Mouse (Mus musculus) kidney, embryonic 15.5 days (tissue): ENCODE data around the gene Efna5. TPM values are rescaled to one million over a fixed set of nuclear protein-coding genes. Genes with fewer than 3 reads are reported as not detected.

Experiments
- ATAC-seq: fragments of 200-750 bp; cut with Nextera tagmentation; replicated peaks from 2 replicates; pipeline ENCODE4 v1.8.0; 2017; ENCODE audit warnings: moderate TSS enrichment; ENCODE audit not compliant: low FRiP score
- H3K27ac ChIP-seq: fragments of 300-500 bp; sonication (generic); 2 replicates; pipeline ENCODE4 v1.5.1; 2015; ENCODE audit warnings: mild to moderate bottlenecking, inconsistent platforms
- H3K27me3 ChIP-seq: fragments of 300-500 bp; sonication (generic); 2 replicates; pipeline ENCODE4 v1.6.1; 2015; ENCODE audit warnings: inconsistent platforms
- H3K36me3 ChIP-seq: fragments of 300-500 bp; sonication (generic); 2 replicates; pipeline ENCODE4 v1.6.1; 2015; ENCODE audit warnings: inconsistent platforms
- H3K4me1 ChIP-seq: fragments of 300-500 bp; sonication (generic); 2 replicates; pipeline ENCODE4 v1.6.1; 2015; ENCODE audit warnings: inconsistent platforms
- H3K4me2 ChIP-seq: fragments of 300-500 bp; sonication (generic); 2 replicates; pipeline ENCODE4 v1.6.1; 2015; ENCODE audit warnings: moderate library complexity, mild to moderate bottlenecking, inconsistent platforms
- H3K4me3 ChIP-seq: fragments of 300-500 bp; sonication (generic); replicated peaks from 2 replicates; pipeline ENCODE4 v1.5.1; 2015; ENCODE audit warnings: mild to moderate bottlenecking, inconsistent platforms
- H3K9ac ChIP-seq: fragments of 300-500 bp; sonication (generic); 2 replicates; pipeline ENCODE4 v1.6.1; 2015; ENCODE audit warnings: mild to moderate bottlenecking, inconsistent platforms
- H3K9me3 ChIP-seq: fragments of 300-500 bp; sonication (generic); replicated peaks from 2 replicates; pipeline ENCODE4 v1.6.1; 2016; ENCODE audit warnings: inconsistent platforms
- WGBS: fragments of 180-500 bp; shearing (Covaris S2); methylation state at CpG from one replicate; pipeline ENCODE4 v1.1.7; 2015; ENCODE audit warnings: mixed read lengths; 5-methylcytosine and 5-hydroxymethylcytosine counted together
- polyA plus RNA-seq: library from polyadenylated mRNA; unstranded; fragments of >200 nt; fragmentation: Nextera tagmentation; extraction: Ambion mirVana; gene quantifications from 2 replicates; pipeline ENCODE4 v1.2.1, GENCODE M21; 2015

Gene Efna5
- 29.9 and 33.7 TPM in 2 replicates for polyA plus RNA-seq

- Histone ChIP-seq H3K4me1 (peaks cover 12% of the 10 kb centered on the region), H3K4me2 (peak within 1 kb of the TSS; percentile 97), H3K36me3 (no peaks in the 10 kb centered on the region), H3K9me3 (no peaks in the 10 kb centered on the region), H3K27me3 (no peaks in the 10 kb centered on the region), H3K27ac (peak within 1 kb of the TSS; percentile 95), H3K9ac (peak within 1 kb of the TSS; percentile 78), H3K4me3 (peak within 1 kb of the TSS; percentile 78)
- under 1% methylated on average over 37 of the region's 68 CpGs for WGBS
- ATAC-seq: peak; percentile 16
These were observed at the start of gene Efna5 for GRCm38 (mm10) chr17:62881176-62881790. Gene Efna5 (minus strand): TSS chr17:62881317.

GRCm38 (mm10) chr17:62915304-62915703 is 34.2 kb upstream of the Efna5 start:
- no peak for ATAC-seq
- 75% methylated on average over 4 of the region's 4 CpGs for WGBS
- H3K36me3 ChIP-seq: no peaks in the 10 kb centered on the region
- no peak overlapping the region for H3K27ac ChIP-seq
- no peak overlapping the region for H3K4me2 ChIP-seq
- H3K9me3 ChIP-seq: no peaks in the 10 kb centered on the region
- no peak overlapping the region for H3K9ac ChIP-seq
- no peak overlapping the region for H3K4me3 ChIP-seq
- H3K4me1 ChIP-seq: no peaks in the 10 kb centered on the region
- no peaks in the 10 kb centered on the region for H3K27me3 ChIP-seq

- Histone ChIP-seq H3K4me3 (no peak overlapping the region), H3K36me3 (no peaks in the 10 kb centered on the region), H3K4me2 (no peak overlapping the region), H3K27me3 (no peaks in the 10 kb centered on the region), H3K9me3 (no peaks in the 10 kb centered on the region), H3K27ac (no peak overlapping the region), H3K4me1 (no peaks in the 10 kb centered on the region), H3K9ac (no peak overlapping the region)
- 81% methylated on average over 16 of the region's 16 CpGs for WGBS
- ATAC-seq: no peak
These were observed 24.8 kb upstream of the Efna5 start for GRCm38 (mm10) chr17:62905692-62906445.

GRCm38 (mm10) chr17:62899066-62899465 is 17.9 kb upstream of the Efna5 start:
- ATAC-seq: no peak
- Histone ChIP-seq H3K9me3 (no peaks in the 10 kb centered on the region), H3K9ac (no peak overlapping the region), H3K4me1 (no peaks in the 10 kb centered on the region), H3K27ac (no peak overlapping the region), H3K27me3 (no peaks in the 10 kb centered on the region), H3K36me3 (no peaks in the 10 kb centered on the region), H3K4me3 (no peak overlapping the region), H3K4me2 (no peak overlapping the region)
- WGBS: 59% methylated on average over 6 of the region's 6 CpGs

- no peaks in the 10 kb centered on the region for H3K9me3 ChIP-seq
- no peak for ATAC-seq
- H3K36me3 ChIP-seq: no peaks in the 10 kb centered on the region
- no peak overlapping the region for H3K4me2 ChIP-seq
- WGBS: 87% methylated on average over 5 of the region's 5 CpGs
- H3K4me1 ChIP-seq: no peaks in the 10 kb centered on the region
- no peak overlapping the region for H3K27ac ChIP-seq
- H3K27me3 ChIP-seq: no peaks in the 10 kb centered on the region
- no peak overlapping the region for H3K9ac ChIP-seq
- H3K4me3 ChIP-seq: no peak overlapping the region
These were observed 8.9 kb upstream of the Efna5 start for GRCm38 (mm10) chr17:62889991-62890390.

GRCm38 (mm10) chr17:62884129-62884506 is 3.0 kb upstream of the Efna5 start:
- ATAC-seq: no peak
- 1% methylated on average over 16 of the region's 16 CpGs for WGBS

GRCm38 (mm10) chr17:62883476-62884128 is 2.5 kb upstream of the Efna5 start:
- Histone ChIP-seq H3K9me3 (no peaks in the 10 kb centered on the region), H3K27ac (peak overlapping the region; percentile 70), H3K4me1 (peaks cover 12% of the 10 kb centered on the region), H3K4me3 (peak overlapping the region; percentile 78), H3K4me2 (peak overlapping the region; percentile 97), H3K9ac (peak overlapping the region; percentile 53), H3K36me3 (no peaks in the 10 kb centered on the region), H3K27me3 (no peaks in the 10 kb centered on the region)
- under 1% methylated on average over 34 of the region's 34 CpGs for WGBS
- ATAC-seq: no peak

More at GRCm38 (mm10) chr17:62884129-62884506, 3.0 kb upstream of the Efna5 start:
- no peaks in the 10 kb centered on the region for H3K36me3 ChIP-seq
- peaks cover 11% of the 10 kb centered on the region for H3K4me1 ChIP-seq
- H3K4me3 ChIP-seq: peak overlapping the region; percentile 78
- H3K9me3 ChIP-seq: no peaks in the 10 kb centered on the region
- peak overlapping the region; percentile 53 for H3K9ac ChIP-seq
- H3K4me2 ChIP-seq: peak overlapping the region; percentile 97
- peak overlapping the region; percentile 70 for H3K27ac ChIP-seq
- no peaks in the 10 kb centered on the region for H3K27me3 ChIP-seq

- Histone ChIP-seq H3K27ac (peak overlapping the region; percentile 95), H3K27me3 (no peaks in the 10 kb centered on the region), H3K9me3 (no peaks in the 10 kb centered on the region), H3K9ac (peak overlapping the region; percentile 78), H3K4me3 (peak overlapping the region; percentile 78), H3K4me1 (peaks cover 12% of the 10 kb centered on the region), H3K4me2 (peak overlapping the region; percentile 97), H3K36me3 (no peaks in the 10 kb centered on the region)
- WGBS: under 1% methylated on average over 51 of the region's 53 CpGs
- ATAC-seq: peak; percentile 84
These were observed 1.8 kb upstream of the Efna5 start for GRCm38 (mm10) chr17:62882726-62883475.

GRCm38 (mm10) chr17:62881791-62882725 is 941 bp upstream of the Efna5 start:
- peak overlapping the region; percentile 95 for H3K27ac ChIP-seq
- peak overlapping the region; percentile 78 for H3K4me3 ChIP-seq
- peak overlapping the region; percentile 78 for H3K9ac ChIP-seq
- WGBS: under 1% methylated on average over 58 of the region's 58 CpGs
- peak overlapping the region; percentile 97 for H3K4me2 ChIP-seq
- H3K4me1 ChIP-seq: peaks cover 12% of the 10 kb centered on the region
- H3K27me3 ChIP-seq: no peaks in the 10 kb centered on the region
- H3K36me3 ChIP-seq: no peaks in the 10 kb centered on the region
- peak; percentile 47 for ATAC-seq
- H3K9me3 ChIP-seq: no peaks in the 10 kb centered on the region

GRCm38 (mm10) chr17:62880311-62881175 is 574 bp downstream of the Efna5 start:
- Histone ChIP-seq H3K4me3 (peak overlapping the region; percentile 78), H3K27ac (peak overlapping the region; percentile 95), H3K27me3 (no peaks in the 10 kb centered on the region), H3K4me1 (peaks cover 17% of the 10 kb centered on the region), H3K9me3 (no peaks in the 10 kb centered on the region), H3K4me2 (peak overlapping the region; percentile 97), H3K36me3 (no peaks in the 10 kb centered on the region), H3K9ac (peak overlapping the region; percentile 78)
- under 1% methylated on average over 71 of the region's 82 CpGs for WGBS
- peak; percentile 24 for ATAC-seq
